9 mouse cellular contexts compared by ENCODE assay signal in the genomic region with DNA sequence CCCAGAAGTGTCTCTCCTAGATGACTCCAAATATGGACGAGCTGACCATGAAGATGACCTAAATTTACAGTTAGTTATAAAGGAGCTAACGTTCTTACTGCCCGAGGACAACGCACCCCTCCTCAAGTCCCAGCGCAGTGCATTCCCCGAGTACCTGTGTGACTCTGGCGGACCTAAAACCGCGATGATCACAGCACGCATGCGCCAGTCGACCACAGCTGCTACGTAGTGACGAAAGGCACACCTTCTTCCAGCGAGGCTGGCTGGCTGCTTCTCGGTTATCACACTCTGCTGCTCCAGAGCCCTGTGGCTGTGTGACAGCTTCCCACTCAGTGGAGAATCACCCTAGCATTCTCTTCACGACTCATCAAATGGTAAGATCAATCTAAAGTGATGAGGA. TPM values are rescaled to one million over a fixed set of nuclear protein-coding genes. Genes with fewer than 3 reads are reported as not detected.
DNase-seq lines count a peak whose midpoint lies in the region; ATAC-seq lines count a peak whose summit lies in the region.
"Had no signal": no experiment of that assay in that cellular context is flagged by ENCODE, and none has a peak within 500 bp of the region (broad histone marks: within the 10 kb centered on the region; RNA-seq: fewer than 3 reads in every experiment).

No protein-coding gene starts in this region.

- H3K4me1 ChIP-seq in neural tube, embryonic 12.5 days, result peaks cover 8% of the 10 kb centered on the region
- H3K4me1 ChIP-seq: embryonic facial prominence, embryonic 12.5 days had no signal

- no peaks in the 10 kb centered on the region for H3K9me3 ChIP-seq in neural tube, embryonic 12.5 days
- H3K9me3 ChIP-seq: embryonic facial prominence, embryonic 12.5 days had no signal

- WGBS in neural tube, embryonic 12.5 days, result 68% methylated on average over 17 of the region's 17 CpGs

- no peak overlapping the region for H3K4me3 ChIP-seq in neural tube, embryonic 12.5 days
- H3K4me3 ChIP-seq: embryonic facial prominence, embryonic 12.5 days had no signal

- no peaks in the 10 kb centered on the region for H3K36me3 ChIP-seq in neural tube, embryonic 12.5 days
- H3K36me3 ChIP-seq: embryonic facial prominence, embryonic 12.5 days had no signal

- no peaks in the 10 kb centered on the region for H3K27me3 ChIP-seq in neural tube, embryonic 12.5 days (replicated peaks)
- H3K27me3 ChIP-seq: embryonic facial prominence, embryonic 12.5 days had no signal

- no peak overlapping the region for H3K9ac ChIP-seq in neural tube, embryonic 12.5 days
- H3K9ac ChIP-seq: embryonic facial prominence, embryonic 12.5 days had no signal

- DNase-seq in adrenal gland, adult (ENCODE audit: inconsistent age in 2 of 2, low spot score in 1 of 2), result peak; percentile 54 to 68
- no peak for DNase-seq in adrenal gland, postnatal 4 days (ENCODE audit: low spot score in 2 of 2)
- no peak for DNase-seq in neural tube, embryonic 10.5 days (ENCODE audit: extremely low spot score, low spot score)
- DNase-seq in kidney, postnatal 36 days, result peak; percentile 18 to 60
- DNase-seq in thymus, postnatal 10 days (ENCODE audit: low spot score in 2 of 2), result peak; percentile 27 to 50

- H3K4me2 ChIP-seq in neural tube, embryonic 12.5 days (replicated peaks), result peak overlapping the region; percentile 27
- H3K4me2 ChIP-seq: embryonic facial prominence, embryonic 12.5 days had no signal

- ATAC-seq in neural tube, embryonic 12.5 days (ENCODE audit: low FRiP score, low read depth), result no peak
- peak; percentile 70 for ATAC-seq in frontal cortex, adult (ENCODE audit: low TSS enrichment)
- ATAC-seq in megakaryocyte progenitor cell, adult 5-6 weeks (replicated peaks; ENCODE audit: poor library complexity), result peak; percentile 75

- no peak overlapping the region for H3K27ac ChIP-seq in neural tube, embryonic 12.5 days
- H3K27ac ChIP-seq: embryonic facial prominence, embryonic 12.5 days had no signal

RNA-seq across cellular contexts. Expression of gene Ak7, which starts 12.8 kb away (rescaled TPM):
- total RNA-seq in adrenal gland, postnatal 4 days (2021), result under 1 TPM; 0.25 to 0.36 TPM
- polyA plus RNA-seq in neural tube, embryonic 12.5 days (2016; fragmentation: Nextera tagmentation; extraction: Ambion mirVana), result 0.70 and 0.86 TPM in 2 replicates
- not detected in 2 replicates for total RNA-seq in megakaryocyte progenitor cell, adult 5-6 weeks (2015)
- total RNA-seq in megakaryocyte progenitor cell, adult 5-6 weeks (2017), result 0.10 TPM in 1 of 2 replicates, not detected in the other

RNA-seq across cellular contexts. Expression of gene Atg2b, which starts 33.6 kb away (rescaled TPM):
- 10 to 100 TPM; 27.4 to 30.5 TPM for total RNA-seq in adrenal gland, postnatal 4 days (2021)
- 17.2 and 18.1 TPM in 2 replicates for polyA plus RNA-seq in neural tube, embryonic 12.5 days (2016; fragmentation: Nextera tagmentation; extraction: Ambion mirVana)
- total RNA-seq in megakaryocyte progenitor cell, adult 5-6 weeks (2015), result 24.0 and 34.3 TPM in 2 replicates
- 20.2 and 27.1 TPM in 2 replicates for total RNA-seq in megakaryocyte progenitor cell, adult 5-6 weeks (2017)

RNA-seq across cellular contexts. Expression of gene Gskip, which starts 34.0 kb away (rescaled TPM):
- 10 to 100 TPM; 16.7 to 17.4 TPM for total RNA-seq in adrenal gland, postnatal 4 days (2021)
- 33.0 and 33.1 TPM in 2 replicates for polyA plus RNA-seq in neural tube, embryonic 12.5 days (2016; fragmentation: Nextera tagmentation; extraction: Ambion mirVana)
- total RNA-seq in megakaryocyte progenitor cell, adult 5-6 weeks (2015), result 16.8 and 23.4 TPM in 2 replicates
- 11.7 and 14.6 TPM in 2 replicates for total RNA-seq in megakaryocyte progenitor cell, adult 5-6 weeks (2017)

Comparison
In these comparisons a context has a peak if more than half of its experiments do, and no peak if none do; other contexts are left out.
1. DNase-seq: peak in adrenal gland, adult (2 of 2), kidney, postnatal 36 days (2 of 2) and thymus, postnatal 10 days (2 of 2); none in adrenal gland, postnatal 4 days (0 of 2) and neural tube, embryonic 10.5 days (single experiment).